Mouse (Mus musculus) bone marrow macrophage, adult 2 months (primary cell): ENCODE data around the gene Vwa1.

Experiments used
- CTCF ChIP-seq: IDR thresholded peaks from 2 replicates; pipeline ENCODE4 v1.5.1; 2012; ENCODE audit warnings: low read depth, mild to moderate bottlenecking, low read length, moderate library complexity
- POLR2A ChIP-seq: IDR thresholded peaks from 2 replicates; pipeline ENCODE4 v1.6.1; 2012; ENCODE audit warnings: mild to moderate bottlenecking, low read depth, low read length, borderline replicate concordance

DNA sequence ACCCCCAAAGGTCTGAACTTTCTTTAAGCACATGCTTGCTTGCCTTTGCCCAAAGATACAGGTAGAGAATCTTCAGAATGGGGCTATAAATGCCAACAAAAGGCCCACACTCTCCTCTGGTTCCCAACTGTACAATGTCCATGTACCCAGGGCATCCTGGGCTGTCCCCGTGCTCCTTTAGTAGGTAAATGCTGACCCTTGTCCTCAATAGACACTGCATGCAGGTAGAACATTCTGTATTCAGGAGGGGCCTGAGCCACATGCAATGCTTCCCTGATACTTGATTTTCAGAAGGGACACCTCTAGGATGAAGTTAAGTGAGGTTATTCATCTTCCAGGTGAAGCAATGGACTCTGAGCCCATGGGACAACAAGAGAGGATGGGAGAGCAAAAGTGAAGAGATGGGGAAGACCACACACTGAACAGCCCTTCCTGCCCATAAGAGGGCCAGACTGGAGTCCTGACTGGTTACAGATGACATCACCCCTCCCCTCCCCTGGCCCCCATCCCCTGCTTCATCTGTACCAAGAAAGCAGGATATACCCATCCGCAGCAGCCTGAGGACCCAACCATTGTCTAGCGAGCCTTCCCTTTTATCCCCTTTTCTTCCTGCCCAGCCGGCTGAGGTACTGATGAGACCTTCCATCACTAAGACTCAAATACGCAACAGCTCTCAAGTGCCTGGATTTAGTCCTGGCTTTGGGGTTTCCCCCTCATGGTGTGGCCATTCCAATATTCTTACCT, 991 bp downstream of the Vwa1 start:
- TF ChIP-seq POLR2A (no peak), CTCF (no peak)
